Mouse (Mus musculus): ENCODE measurements around the gene I0C0044D17Rik. TPM values are rescaled to one million over a fixed set of nuclear protein-coding genes. Genes with fewer than 3 reads are reported as not detected.

I0C0044D17Rik gene
- polyA plus RNA-seq (2012; rRNA removed) = 0.02 TPM in 1 of 2 replicates, not detected in the other

DNA sequence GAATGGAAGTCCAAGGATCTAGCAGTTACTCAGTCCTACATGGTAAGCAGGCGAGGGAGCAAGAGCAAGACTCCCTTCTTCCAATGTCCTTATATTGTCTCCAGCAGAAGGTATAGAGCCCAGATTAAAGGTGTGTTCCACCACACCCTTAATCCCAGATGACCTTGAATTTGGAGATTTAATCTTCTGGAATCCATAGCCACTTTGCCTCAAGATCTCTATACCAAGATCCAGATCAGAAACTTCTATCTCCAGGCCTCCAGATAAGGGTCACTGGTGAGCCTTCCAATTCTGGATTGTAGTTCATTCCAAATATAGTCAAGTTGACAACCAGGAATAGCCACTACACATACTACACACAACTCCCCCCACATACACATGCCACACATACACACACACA lies at the start of gene I0C0044D17Rik:
TSS of gene I0C0044D17Rik (minus strand) at position 101 of the 400 bp plus-strand sequence.

DNA sequence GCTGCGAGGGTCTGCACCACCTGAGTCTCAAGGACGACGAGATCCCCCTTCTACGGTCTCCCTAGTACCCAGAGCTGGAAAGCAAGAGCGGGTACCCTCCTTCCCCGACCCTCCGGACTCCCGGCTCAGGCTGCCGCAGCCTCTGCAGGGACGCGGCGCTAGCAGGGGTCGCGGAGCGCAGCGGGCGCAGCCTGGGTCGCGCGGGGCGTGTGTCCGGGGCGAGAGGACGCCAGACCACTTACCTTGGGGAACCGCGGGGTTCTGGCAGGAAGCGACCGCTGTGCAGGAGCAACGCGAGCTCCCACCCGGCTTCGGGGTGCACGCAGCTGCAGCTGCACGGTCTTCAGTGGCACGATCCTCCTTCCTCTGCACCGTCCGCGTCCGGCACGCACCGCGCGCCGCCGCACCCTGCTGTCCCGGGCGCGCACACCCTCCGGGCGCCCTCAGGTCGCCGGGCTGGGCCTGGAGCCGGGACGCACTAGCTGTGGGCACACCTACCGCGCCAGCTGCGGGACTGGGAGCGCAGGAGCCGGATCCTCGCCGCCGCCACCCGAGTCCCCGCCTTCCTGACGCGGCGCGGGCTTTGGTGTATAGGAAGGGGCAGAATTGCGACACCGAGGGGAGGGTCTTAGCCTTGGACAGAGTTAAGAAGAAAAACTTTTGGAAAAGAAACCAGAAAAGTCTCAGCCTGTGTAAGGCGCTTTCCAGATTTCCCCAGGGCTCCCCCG lies 6.3 kb downstream of the I0C0044D17Rik start, which contains the start of gene Kank4:
TSS of gene Kank4 (minus strand) at position 354 of the 728 bp plus-strand sequence.

Other genes with a start within 250 kb of the I0C0044D17Rik start
- 0.12 and 0.49 TPM in 2 replicates for gene L1td1, start 97.1 kb downstream of the I0C0044D17Rik start, polyA plus RNA-seq (2012; rRNA removed)
- 1.9 and 3.5 TPM in 2 replicates for gene Kank4, start 6.3 kb downstream of the I0C0044D17Rik start, polyA plus RNA-seq (2012; rRNA removed)
- 32.6 and 44.4 TPM in 2 replicates for gene Usp1, start 100.0 kb upstream of the I0C0044D17Rik start, polyA plus RNA-seq (2012; rRNA removed)
- 0.06 TPM in 1 of 2 replicates, not detected in the other for gene Angptl3, start 207.1 kb upstream of the I0C0044D17Rik start, polyA plus RNA-seq (2012; rRNA removed)

Measured in central nervous system, embryonic 14 days (tissue).